Mouse (Mus musculus): Measurements from ENCODE around the gene Ppp6c.
"Not testable (repeated sequence)": the region's sequence is repeated elsewhere in the genome, so short reads cannot be mapped to it uniquely, and the experiment has no call there.

The Ppp6c gene

DNA sequence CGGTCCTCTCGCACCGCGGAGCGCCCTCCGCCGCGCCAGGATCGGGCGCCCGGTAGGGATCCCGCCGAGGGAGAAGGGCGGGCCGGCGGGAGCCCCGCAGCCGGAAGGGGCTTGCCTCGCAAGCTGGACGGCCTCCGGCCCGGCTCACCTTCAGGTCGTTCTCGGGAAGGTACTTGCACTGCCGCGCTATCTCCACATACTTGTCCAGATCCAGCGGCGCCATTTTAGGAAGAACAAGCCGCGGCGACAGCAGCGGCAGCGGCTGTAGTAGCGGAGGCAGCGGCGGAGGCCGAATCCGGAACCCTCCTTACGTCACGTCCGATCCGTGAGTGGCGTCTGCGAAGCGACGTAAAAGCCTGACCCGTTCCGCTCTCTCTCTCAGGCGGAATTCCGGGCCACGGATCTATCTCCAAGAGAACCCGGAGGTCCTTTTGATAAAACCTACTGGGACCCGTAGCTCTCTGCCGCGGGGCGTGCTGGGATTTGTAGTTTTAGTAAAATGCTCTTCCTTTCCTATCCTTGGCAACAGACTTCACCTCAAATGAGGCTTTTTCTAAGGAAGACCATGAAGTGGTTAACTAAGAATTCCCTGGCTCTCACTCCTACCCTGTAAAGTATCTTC, at the start of gene Ppp6c:
Ppp6c (minus strand) TSS at position 433 of the 622 bp plus-strand sequence.
- DNase-seq: peak; percentile 90

DNA sequence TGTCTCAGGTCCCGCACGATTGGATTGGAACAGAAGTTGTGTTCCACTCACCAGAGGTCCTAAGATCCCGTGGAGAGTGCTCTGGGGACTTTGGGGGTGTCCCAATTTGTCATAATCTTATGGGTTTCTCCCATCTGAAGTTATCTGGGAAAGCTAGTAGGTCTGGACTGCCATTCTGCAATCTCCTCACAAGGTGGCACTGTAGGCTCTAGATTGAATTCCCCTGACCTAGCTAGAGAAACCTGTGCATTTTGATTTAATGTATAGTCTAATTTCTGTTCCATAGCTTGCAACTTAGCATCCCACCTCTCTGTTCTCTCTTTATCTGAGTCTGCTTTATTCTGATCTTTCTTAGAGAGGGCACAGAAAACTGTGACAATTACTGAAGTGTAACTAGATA, 42.1 kb upstream of the Ppp6c start:
- peak; percentile 35 for DNase-seq

DNA sequence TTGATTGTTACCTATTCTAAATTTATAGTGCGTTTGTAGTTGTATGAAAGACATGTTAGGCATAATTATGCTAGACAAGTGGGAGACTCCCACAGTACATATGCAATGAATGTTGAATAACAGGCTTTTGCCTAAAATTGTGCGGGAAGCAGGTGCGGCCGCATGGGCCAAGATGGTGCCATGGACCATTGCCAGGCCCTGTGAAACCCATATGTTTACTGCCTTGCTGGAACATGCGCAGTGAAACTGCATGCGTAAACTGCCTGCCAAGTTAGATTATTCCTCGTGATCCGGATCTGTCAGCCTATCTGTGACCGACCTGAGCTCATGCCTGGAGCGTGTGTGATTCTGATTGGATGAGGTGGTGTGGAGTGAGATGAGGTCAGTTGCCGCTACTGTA, 26.0 kb upstream of the Ppp6c start:
- not testable (repeated sequence) for DNase-seq

DNA sequence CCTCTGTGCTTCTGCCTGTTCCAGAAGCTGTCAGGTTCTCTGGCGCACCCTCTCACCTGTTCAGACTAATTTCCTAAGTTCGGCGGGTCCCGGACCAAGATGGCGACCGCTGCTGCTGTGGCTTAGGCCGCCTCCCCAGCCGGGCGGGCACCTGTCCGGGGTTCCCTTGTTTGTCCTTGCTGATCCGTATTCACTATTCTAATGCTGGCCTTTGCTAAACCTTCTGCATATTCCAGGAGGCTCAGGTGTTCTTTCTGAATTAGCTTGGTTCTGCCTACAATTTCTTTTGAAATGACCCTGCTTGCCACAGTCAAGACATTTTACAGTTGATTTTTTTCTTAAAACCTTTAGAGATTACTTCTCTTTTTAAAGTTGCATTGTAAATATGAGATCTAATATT, 20.6 kb upstream of the Ppp6c start:
- DNase-seq: not testable (repeated sequence)

DNA sequence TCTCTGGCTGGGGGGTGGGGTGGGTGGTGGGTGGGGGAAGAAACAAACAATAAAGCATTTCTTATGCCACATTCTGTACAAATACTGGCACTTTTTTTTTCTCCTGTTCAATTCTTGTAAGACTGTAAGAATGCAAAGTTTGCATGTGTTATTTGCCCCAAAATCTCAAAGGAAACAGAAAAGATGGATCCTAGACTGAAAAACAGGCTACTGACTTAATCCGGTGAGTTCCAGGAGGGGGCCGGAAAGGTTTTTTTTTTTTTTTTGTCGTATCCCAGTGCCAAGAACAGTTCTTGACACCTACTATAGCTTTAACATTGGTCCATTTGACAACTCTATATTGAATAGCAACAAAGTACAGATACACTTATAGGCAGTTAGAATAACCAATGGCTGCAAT, 480 bp upstream of the Ppp6c start:
- no peak for DNase-seq

DNA sequence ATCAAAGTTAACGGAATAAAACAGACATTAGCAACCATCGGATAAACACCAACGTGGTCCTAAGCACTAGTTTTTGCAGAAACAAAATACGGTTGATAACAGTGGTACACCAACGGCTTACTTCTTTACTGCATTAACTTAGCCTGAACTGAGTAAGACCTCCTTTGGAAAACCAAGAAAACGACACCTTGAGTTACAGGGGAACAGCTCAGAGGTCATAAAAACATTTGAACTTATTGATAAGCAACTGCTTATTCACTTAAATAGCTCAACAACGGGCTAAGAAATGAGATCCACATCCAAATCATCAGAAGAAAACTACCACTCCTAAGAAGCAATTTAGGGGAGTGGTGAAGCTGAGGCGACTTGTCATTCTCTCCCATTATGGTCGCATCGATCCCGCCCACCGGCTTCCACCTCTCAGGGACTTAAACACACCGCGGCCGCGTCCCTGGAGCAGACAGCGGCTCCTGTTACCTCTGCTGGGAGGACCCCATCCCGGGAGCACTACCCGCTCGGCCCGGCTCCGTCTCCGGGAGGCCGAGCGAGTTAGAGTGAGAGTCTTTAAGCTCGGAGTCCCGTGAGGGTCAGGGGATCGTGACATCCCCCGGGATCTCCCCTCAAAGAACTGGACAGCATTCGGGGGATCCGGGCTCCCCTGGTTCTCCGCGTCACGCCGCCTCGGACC, 776 bp downstream of the Ppp6c start:
- not testable (repeated sequence) for DNase-seq

DNA sequence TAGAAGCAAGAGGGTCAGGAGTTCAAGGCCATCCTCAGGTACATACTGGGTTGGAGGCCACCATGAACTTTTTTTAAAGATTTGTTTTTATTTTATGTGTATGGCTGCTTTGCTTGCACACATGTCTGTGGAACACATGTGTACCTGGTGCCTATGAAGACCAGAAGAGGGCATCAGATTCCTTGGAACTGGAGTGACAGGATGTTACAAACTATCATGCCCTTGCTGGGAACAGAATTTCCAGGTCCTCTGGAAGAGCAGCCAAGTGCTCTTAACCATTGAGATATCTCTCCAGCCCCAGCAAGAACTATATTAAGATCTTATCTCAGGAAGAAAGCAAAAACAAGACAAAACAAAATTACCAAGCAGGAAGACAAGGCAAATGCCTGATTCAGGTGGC, 1.6 kb downstream of the Ppp6c start:
- no peak for DNase-seq

DNA sequence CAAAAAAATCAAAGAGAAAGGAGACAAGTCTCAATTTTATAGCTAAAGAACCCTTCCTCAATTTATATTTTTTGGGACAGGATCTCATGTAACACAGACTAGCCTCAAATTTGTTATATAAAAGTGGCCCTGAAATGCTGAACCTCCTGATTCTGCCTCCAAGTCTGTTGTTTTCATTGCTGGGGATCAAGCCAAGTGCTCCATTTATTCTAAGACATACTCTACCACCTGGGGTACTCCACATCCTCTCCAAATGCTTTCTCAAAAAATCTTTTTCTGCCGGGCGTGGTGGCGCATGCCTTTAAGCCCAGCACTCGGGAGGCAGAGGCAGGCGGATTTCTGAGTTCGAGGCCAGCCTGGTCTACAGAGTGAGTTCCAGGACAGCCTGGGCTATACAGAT, 6.2 kb downstream of the Ppp6c start:
- no peak for DNase-seq

DNA sequence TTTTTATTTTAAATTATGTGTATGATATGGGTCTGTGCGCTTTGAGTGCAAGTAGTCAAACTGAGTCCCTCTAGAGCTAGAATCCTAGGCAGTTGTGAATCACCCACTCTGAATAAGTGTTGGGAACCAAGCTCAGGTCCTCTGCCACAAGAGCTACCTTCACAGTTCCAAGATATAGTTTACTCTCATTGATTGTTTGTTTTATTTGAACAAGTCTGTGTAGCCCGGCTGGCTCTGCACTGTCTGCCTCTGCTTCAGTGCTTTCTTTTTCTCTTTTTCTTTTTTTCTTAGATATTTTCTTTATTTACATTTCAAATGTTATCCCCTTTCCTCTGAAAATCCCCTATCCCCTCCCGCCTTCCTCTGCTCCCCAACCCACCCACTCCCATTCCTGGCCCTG, 7.2 kb downstream of the Ppp6c start:
- DNase-seq: no peak

DNA sequence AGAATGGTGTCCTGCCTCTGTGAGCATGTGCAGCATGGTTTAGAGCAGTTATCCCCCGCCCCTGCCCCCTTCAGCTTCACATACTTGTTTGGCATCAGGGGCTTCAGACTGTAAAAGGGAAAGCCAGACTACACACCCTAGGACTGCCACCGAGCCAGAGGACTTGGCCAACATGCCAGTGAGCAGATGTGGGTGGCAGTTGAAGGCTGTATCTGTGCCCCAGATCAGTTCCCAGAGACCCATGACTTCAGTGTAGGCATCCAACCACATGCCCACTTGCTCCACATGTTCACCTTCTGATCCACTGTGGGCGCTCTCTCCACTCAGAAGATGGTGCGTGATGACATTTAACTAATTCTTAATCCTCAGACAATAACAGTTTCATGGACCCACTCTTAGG, 9.1 kb downstream of the Ppp6c start:
- DNase-seq: no peak

DNA sequence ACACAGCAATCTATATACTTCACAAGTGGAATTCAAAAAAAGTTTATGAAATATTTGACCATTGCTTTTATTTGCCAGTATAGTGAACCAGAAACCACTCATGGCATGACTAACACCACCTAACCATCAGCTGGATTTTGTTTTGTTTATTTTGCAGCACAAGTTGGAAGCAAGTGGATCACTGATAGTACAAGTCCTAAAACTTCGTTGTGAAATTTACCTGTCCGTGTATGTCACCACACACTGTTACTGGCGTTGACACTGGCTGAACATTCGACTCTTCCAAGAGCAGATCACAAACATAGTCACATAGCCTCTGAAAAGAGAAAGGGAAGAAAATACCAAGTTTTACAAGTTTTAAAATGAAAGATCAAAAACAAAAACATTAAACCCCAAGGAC, 15.5 kb downstream of the Ppp6c start:
- no peak for DNase-seq

DNA sequence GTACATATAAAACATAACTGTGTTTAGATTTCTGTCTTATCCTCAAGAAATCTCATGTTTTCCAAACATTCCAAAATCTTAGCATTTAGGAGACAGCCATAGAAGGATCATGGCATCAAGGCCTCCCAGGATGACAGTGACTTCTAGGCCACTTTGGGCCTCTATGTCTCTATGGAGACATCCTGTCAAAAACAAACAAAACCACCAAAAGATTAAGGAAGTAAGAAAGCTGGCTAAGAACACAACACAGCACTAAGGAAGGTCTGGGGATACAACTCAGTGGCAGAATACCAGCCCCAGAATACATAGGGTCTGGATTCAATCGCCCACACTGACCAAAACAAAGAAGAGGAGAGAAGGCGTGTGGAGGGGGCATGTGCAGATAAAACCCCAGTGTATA, 22.9 kb downstream of the Ppp6c start:
- no peak for DNase-seq

DNA sequence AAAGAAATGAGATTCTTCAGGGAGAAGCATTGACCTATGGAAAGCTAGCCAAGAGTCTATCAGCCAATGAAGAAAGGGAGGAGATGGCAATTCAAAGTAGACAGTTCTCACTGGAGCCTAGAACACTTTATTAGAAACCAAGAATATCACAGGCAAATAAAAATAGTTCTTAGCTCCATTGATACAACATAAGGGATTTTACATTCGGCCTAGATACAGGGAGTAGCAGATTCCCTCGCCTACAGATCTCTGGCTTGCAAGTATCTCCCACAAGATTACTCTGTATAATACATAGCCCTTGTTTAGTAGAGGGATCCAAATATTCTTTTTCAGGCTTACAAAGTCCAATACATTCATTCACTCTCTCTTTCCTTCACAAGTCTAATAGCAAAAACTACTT, 31.4 kb downstream of the Ppp6c start:
- no peak for DNase-seq

DNA sequence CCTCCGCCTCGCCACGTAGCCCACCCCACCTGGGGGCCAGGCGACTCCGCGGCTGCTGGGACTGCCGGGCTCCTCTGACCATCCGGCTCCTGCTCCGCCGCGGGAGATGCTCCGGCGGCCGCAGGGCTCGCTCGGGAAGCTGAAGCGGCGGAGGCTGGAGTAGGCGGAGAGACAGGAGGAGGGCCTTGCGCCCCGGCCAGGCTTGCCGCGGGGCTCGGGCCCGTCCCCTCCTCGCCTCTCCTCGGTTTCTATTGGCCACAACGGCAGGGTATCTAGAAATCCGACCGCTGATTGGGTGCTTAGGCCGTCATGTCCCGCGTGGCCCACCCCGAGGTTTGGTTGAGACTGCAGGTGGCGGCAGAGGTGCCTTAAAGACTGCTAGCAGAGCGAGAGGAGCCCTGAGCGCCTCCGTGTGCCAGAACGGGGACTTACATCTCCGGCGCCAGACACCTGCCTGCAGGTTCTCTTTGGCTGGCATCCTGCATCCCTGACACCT, 35.6 kb downstream of the Ppp6c start, which contains the start of gene Scai:
Scai (minus strand) TSS at position 174 of the 496 bp plus-strand sequence.
- peak; percentile 96 for DNase-seq

DNA sequence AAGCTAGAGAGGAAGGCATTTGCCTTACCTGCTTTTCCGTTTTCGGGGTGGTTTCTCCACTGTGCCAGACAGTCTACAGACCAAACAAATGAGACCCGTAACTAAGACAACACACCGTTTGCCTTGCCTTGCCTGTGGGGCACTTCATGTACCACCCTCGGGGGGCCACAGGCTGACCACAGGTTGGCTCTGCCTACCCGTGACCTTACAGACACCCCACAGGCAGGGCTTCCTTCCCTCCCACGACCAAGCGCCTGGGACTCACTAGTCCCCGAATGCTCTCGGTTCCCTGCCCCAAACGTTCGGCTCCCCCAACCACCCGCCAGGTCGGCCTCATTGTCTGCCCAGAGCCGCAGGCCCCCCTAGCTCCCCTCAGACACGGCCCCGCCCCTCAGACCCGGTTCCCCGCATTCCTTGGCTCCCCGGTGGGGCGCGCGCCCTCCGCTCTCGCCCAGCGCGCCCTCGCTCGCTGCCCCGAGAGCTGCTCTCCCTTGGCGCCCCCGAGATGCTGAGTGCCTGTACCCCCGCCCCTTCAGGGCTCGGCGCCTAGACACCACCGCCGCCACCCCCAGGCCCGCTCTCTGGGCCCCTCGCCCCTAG, 36.2 kb downstream of the Ppp6c start:
- peak; percentile 83 for DNase-seq

DNA sequence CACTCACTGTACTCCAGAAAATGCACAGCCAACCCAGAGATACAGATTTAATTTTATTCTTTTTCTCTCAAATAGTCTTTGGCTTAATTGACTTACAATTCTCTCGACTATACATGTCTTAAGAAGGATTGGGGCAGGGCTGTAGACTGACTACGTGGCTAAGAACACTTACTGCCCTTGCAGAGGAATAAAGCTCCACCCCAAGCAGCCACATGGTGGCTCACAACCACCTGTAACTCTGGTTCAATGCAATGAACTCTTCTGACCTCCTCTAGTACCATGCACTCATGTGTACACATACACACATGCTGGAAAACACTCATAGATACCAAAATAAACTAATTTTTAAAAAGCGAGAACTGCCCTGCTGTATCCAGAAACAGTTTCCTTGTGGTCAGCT, 40.3 kb downstream of the Ppp6c start:
- DNase-seq: peak; percentile 31

DNA sequence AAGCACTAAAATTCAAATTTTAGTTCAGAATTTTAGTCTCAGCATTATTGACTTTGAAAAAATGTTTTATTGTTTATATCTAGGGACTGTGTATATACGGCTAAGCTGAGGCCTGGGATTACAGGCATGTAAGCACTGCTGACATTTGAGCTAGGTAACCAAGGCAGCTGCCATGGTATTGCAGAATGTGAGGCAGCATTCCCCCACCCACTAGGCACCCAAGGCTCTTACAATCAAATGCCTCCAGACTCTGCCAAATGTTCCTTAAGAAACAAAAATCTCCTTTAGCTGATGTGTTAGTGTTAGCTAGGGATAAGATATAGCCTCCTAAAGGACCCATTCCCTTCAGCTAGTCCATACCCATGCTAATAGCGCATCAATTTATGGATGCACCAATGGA, 42.7 kb downstream of the Ppp6c start:
- no peak for DNase-seq

DNA sequence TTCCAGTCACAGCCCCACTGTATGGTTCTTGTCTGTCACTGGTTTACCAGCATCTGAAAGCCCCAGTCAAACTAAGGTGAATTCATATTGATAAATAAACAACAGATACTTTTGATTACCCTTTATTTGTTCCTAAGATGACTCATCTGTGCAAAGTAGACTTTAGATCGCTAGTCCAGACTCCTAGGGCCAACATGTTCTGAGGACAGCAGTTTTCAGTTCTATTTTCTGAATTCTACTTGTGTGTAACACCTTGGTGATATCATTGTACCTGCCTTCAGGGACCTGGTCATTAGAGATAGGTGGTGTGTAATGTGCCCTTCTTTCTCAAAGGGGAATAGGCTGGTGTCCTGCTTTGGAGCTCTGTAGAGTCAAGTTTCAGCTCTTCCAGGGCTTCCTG, 65.3 kb downstream of the Ppp6c start:
- DNase-seq: no peak

DNA sequence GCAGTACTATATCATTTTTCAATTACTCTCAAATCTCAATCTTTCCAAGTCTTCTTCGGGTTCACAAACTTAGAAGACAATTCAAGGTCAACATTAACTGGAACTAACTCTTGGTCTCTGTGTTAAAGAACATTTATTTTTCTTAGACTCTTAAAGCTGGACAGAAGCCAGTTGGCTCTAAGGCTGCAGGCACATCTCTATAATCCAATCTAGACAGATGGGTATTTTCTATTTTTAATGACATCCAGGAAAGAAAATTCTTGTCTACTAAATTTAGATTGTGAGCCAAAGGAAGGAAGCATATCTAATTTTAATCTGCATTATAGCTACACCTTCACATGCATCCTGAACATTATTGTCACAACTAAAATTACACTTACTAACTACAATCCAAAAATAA, 68.3 kb downstream of the Ppp6c start:
- DNase-seq: no peak

DNA sequence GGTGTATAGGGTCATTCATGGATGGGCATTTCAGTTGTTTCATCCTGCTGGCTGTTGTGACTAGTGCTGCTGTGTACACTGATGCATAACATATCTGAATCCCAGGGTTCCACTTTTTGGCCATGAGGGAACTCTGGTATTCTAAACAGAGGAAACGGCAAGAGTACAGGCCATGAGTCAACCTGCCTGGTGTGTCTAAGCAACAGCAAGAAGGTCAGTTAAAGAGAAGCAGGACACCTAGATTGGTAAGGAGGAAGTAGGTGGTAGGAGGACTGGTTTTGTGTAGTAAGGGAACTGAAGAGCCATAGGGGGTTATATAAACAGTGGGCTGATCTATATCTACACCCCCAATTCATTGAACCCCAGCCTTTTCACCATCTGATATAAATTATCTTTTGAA, 69.4 kb downstream of the Ppp6c start:
- DNase-seq: no peak

DNA sequence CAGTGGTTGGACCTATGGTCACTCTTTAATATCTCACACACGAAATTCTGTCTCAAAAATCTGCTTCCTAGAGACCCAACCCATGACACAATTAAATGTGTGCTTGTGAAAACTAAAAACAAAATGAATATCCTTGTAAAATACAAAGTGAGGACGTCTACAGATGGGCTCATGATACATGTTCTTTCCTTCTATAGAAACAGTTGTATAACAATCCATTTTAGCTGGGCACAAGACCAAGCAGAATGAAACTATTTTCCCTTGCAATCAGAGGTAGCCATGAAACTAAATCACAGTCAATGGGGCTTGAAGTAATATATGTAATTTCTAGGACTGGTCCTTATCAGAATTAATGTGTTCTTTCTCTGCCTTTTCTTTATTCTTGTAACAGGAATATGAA, 75.3 kb downstream of the Ppp6c start:
- DNase-seq: no peak

DNA sequence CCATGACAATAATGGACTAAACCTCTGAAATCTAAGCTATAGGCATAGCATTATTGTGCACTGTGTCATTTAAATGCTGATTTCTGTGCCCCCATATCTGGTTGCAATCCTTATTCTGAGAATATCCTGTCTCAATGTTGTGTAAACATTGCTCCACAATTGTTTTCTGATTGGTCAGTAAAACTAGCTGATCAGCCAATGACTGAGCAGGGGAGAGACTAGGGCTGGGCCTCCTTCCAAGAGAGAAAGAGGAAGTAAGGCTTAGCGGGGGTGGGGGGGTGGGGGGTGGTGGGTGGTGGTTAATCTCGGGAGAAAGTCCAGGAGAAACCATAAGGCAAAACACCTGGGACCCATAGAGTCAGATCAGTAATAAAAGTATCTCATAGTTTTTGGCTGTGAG, 78.2 kb downstream of the Ppp6c start:
- no peak for DNase-seq

DNA sequence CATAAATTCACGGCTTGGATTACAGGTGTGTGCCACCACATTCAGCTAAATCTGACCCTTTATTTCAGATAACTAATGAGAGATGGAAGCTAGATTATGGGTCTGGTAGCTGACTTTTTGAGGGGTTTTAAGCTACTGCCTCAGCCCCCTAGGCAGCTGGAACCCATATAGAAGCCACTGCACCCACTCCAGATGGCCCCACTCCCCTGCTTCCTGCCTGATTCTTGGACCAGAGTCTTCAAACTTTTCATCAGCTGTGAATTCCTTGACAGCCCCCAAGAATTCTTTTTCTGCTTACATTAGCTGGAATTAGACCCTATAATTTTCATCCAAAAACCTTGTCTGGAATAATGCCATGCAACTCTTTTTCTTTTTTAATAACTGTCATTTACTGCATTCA, 79.8 kb downstream of the Ppp6c start:
- DNase-seq: no peak
